Mouse (Mus musculus): ENCODE data around the gene Gnaq.

DNA sequence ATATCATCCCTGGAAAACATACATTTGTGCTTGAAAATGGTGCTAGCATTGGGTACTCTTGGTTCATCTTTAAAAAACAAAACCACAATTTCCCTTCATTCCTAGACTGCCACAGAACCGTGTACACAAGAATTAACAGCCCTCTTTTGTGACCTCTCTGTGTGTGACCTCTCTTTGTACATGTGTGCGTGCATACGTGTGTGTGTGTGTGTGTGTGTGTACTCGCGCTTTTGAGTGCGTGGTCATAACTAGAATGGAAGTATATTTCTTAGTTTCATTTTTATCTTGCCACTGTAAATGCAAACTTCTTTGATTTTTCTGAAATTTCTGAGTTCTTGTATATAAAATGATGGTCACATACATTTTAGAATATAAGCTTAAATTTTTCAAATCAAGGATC, 197.0 kb downstream of the Gnaq start:
- no peak for TF ChIP-seq POLR2A (IDR thresholded peaks at IDR 0.05; ENCODE audit: borderline replicate concordance, extremely low read depth, low read depth, low read length)
- TF ChIP-seq CTCF (IDR thresholded peaks at IDR 0.05; ENCODE audit: insufficient read depth, low read length): no peak

Measured in lung, adult 2 months (tissue).